ENCODE assay signal across 13 mouse cellular contexts in genomic region chr10:44427426-44427825, GRCm38 (mm10).
DNase-seq lines count a peak whose midpoint lies in the region; ATAC-seq and TF ChIP-seq lines count a peak whose summit lies in the region.
"Had no signal": no experiment of that assay in that cellular context is flagged by ENCODE, and none has a peak within 500 bp of the region (broad histone marks: within the 10 kb centered on the region; RNA-seq: fewer than 3 reads in every experiment).

No protein-coding gene starts in this region.

- no peaks in the 10 kb centered on the region for H3K36me3 ChIP-seq in forebrain, embryonic 13.5 days (ENCODE audit: poor library complexity, severe bottlenecking)

- CTCF ChIA-PET in Patski (lab: Charles Lee) = interaction anchor here (1.1 kb wide), 1 partner anchor 27 kb away, joined by 3 read pairs; no protein-coding TSS in a partner anchor

- H3K27me3 ChIP-seq in Patski = no peaks in the 10 kb centered on the region
- H3K27me3 ChIP-seq in forebrain, embryonic 13.5 days = no peaks in the 10 kb centered on the region

- 76% methylated on average over 11 of the region's 11 CpGs for WGBS in forebrain, embryonic 13.5 days

- H3K27ac ChIP-seq in forebrain, embryonic 13.5 days = no peak overlapping the region
- H3K27ac ChIP-seq: heart, adult 2 months had no signal

- in situ Hi-C loops in Patski (cut with MboI; ENCODE audit: low pct_unique_long_range_greater_than_20kb) = no loop called here

- POLR2A ChIA-PET in Patski (lab: Charles Lee) = interaction anchor here (1.7 kb wide), 1 partner anchor 22 kb away, joined by 3 read pairs; no protein-coding TSS in a partner anchor

- TF ChIP-seq CTCF in Patski (IDR thresholded peaks at IDR 0.05) = no peak

- peak; percentile 15 to 39 for DNase-seq in kidney, adult 8-10 months
- DNase-seq in kidney, postnatal 10 days = no peak
- DNase-seq in Patski (ENCODE audit: low read depth, low spot score) = no peak
- peak; percentile 53 for DNase-seq in naive thymus-derived CD4-positive, alpha-beta T cell, adult 2 months (ENCODE audit: low read depth)
- no peak for DNase-seq in layer of hippocampus, postnatal 36 days
- DNase-seq: cerebellum, postnatal 10 days; heart, postnatal 4 days; left cerebral cortex, postnatal 4 days; thymus, postnatal 14 days had no signal

- H3K9ac ChIP-seq in forebrain, embryonic 13.5 days = no peak overlapping the region

- peak; percentile 33 for ATAC-seq in Patski
- peak; percentile 52 to 65 for ATAC-seq in hematopoietic stem cell, adult 5-6 weeks (replicated peaks in 1 of 2; ENCODE audit: insufficient read depth in 1 of 2, low FRiP score in 2 of 2, low TSS enrichment in 1 of 2, low read depth in 1 of 2, poor library complexity in 2 of 2, severe bottlenecking in 2 of 2)
- ATAC-seq in forebrain, embryonic 13.5 days = no peak

- H3K4me3 ChIP-seq in forebrain, embryonic 13.5 days = no peak overlapping the region
- H3K4me3 ChIP-seq: heart, adult 2 months had no signal

- H3K9me3 ChIP-seq in forebrain, embryonic 13.5 days (replicated peaks) = no peaks in the 10 kb centered on the region
- H3K9me3 ChIP-seq: megakaryocyte, embryonic 14.5 days had no signal

- peaks cover 6% of the 10 kb centered on the region for H3K4me1 ChIP-seq in forebrain, embryonic 13.5 days
- H3K4me1 ChIP-seq: megakaryocyte, embryonic 14.5 days had no signal

- no peak overlapping the region for H3K4me2 ChIP-seq in forebrain, embryonic 13.5 days

Comparison
In these comparisons a context has a peak if more than half of its experiments do, and no peak if none do; other contexts are left out.
1. DNase-seq: peak in kidney, adult 8-10 months (2 of 2) and naive thymus-derived CD4-positive, alpha-beta T cell, adult 2 months (single experiment); none in kidney, postnatal 10 days (single experiment), Patski (single experiment) and layer of hippocampus, postnatal 36 days (0 of 2).